Mouse (Mus musculus): ENCODE data around the gene Mthfd2l. TPM values are rescaled to one million over a fixed set of nuclear protein-coding genes. Genes with fewer than 3 reads are reported as not detected.

Mthfd2l gene
- polyA plus RNA-seq, 1 experiment from 2014 or later = 70.5 TPM

GRCm38 (mm10) chr5:90900688-90901087 lies 30.2 kb upstream of the Mthfd2l start:
- Histone ChIP-seq H3K9me3 (no peaks in the 10 kb centered on the region), H3K27me3 (peaks cover 4% of the 10 kb centered on the region; the same call in 1 of the 2 replicates), H3K4me3 (no peak overlapping the region), H3K4me2 (replicated peaks) (no peak overlapping the region), H3K9ac (replicated peaks) (no peak overlapping the region), H3K4me1 (peaks cover 17% of the 10 kb centered on the region), H3K36me3 (no peaks in the 10 kb centered on the region), H3K27ac (replicated peaks) (no peak overlapping the region)
- 63% methylated on average over 7 of the region's 7 CpGs for WGBS
- ATAC-seq (replicated peaks) = no peak

GRCm38 (mm10) chr5:90902380-90903260 lies 28.3 kb upstream of the Mthfd2l start:
- Histone ChIP-seq H3K27me3 (peaks cover 4% of the 10 kb centered on the region; the same call in 1 of the 2 replicates), H3K9me3 (no peaks in the 10 kb centered on the region), H3K4me1 (peaks cover 17% of the 10 kb centered on the region), H3K36me3 (no peaks in the 10 kb centered on the region), H3K27ac (replicated peaks) (no peak overlapping the region), H3K9ac (replicated peaks) (no peak overlapping the region), H3K4me3 (peak overlapping the region; percentile 32), H3K4me2 (replicated peaks) (peak overlapping the region; percentile 66)
- 12% methylated on average over 10 of the region's 10 CpGs for WGBS
- ATAC-seq (replicated peaks) = peak; percentile 47

- peak; percentile 70 for ATAC-seq (replicated peaks)
- H3K4me2 ChIP-seq (replicated peaks) = peak within 1 kb of the TSS; percentile 66
- 6% methylated on average over 22 of the region's 22 CpGs for WGBS
- H3K9me3 ChIP-seq = no peaks in the 10 kb centered on the region
- H3K36me3 ChIP-seq = no peaks in the 10 kb centered on the region
- H3K4me3 ChIP-seq = peak within 1 kb of the TSS; percentile 32
- H3K9ac ChIP-seq (replicated peaks) = no peak within 1 kb of the TSS; the same call in 1 of the 2 replicates
- H3K4me1 ChIP-seq = peaks cover 17% of the 10 kb centered on the region
- H3K27ac ChIP-seq (replicated peaks) = no peak within 1 kb of the TSS
- H3K27me3 ChIP-seq = peaks cover 4% of the 10 kb centered on the region; the same call in 1 of the 2 replicates
Observed at GRCm38 (mm10) chr5:90903339-90904020, 27.4 kb upstream of the Mthfd2l start, which contains the start of gene Cxcl2. Gene Cxcl2 (plus strand): TSS chr5:90903871.

GRCm38 (mm10) chr5:90908983-90909382 lies 21.9 kb upstream of the Mthfd2l start:
- no peak overlapping the region for H3K4me3 ChIP-seq
- peak; percentile 79; the same call in 1 of the 2 replicates for ATAC-seq (replicated peaks)
- no peak overlapping the region for H3K9ac ChIP-seq (replicated peaks)
- no peak overlapping the region for H3K4me2 ChIP-seq (replicated peaks)
- no peak overlapping the region for H3K27ac ChIP-seq (replicated peaks)
- no peaks in the 10 kb centered on the region for H3K9me3 ChIP-seq
- H3K27me3 ChIP-seq = no peaks in the 10 kb centered on the region
- no peaks in the 10 kb centered on the region for H3K4me1 ChIP-seq
- 1% methylated on average over 2 of the region's 2 CpGs for WGBS
- H3K36me3 ChIP-seq = no peaks in the 10 kb centered on the region

GRCm38 (mm10) chr5:90919495-90919894 lies 11.4 kb upstream of the Mthfd2l start:
- Histone ChIP-seq H3K36me3 (no peaks in the 10 kb centered on the region), H3K4me2 (replicated peaks) (no peak overlapping the region), H3K4me1 (no peaks in the 10 kb centered on the region), H3K4me3 (no peak overlapping the region), H3K27ac (replicated peaks) (no peak overlapping the region), H3K9me3 (no peaks in the 10 kb centered on the region), H3K27me3 (no peaks in the 10 kb centered on the region), H3K9ac (replicated peaks) (no peak overlapping the region)
- no peak for ATAC-seq (replicated peaks)
- WGBS = 75% methylated on average over 2 of the region's 2 CpGs

GRCm38 (mm10) chr5:90922958-90923357 lies 8.0 kb upstream of the Mthfd2l start:
- Histone ChIP-seq H3K9ac (replicated peaks) (no peak overlapping the region), H3K27ac (replicated peaks) (no peak overlapping the region), H3K4me3 (no peak overlapping the region), H3K4me2 (replicated peaks) (no peak overlapping the region), H3K27me3 (no peaks in the 10 kb centered on the region), H3K36me3 (no peaks in the 10 kb centered on the region), H3K9me3 (no peaks in the 10 kb centered on the region), H3K4me1 (no peaks in the 10 kb centered on the region)
- ATAC-seq (replicated peaks) = no peak
- WGBS = 92% methylated on average over 4 of the region's 4 CpGs

- Histone ChIP-seq H3K36me3 (no peaks in the 10 kb centered on the region), H3K4me3 (peak overlapping the region; percentile 75), H3K4me2 (replicated peaks) (peak overlapping the region; percentile 52), H3K9ac (replicated peaks) (peak overlapping the region; percentile 93), H3K9me3 (no peaks in the 10 kb centered on the region), H3K27ac (replicated peaks) (peak overlapping the region; percentile 98), H3K27me3 (no peaks in the 10 kb centered on the region), H3K4me1 (peaks cover 9% of the 10 kb centered on the region)
- WGBS = 52% methylated on average over 2 of the region's 2 CpGs
- ATAC-seq (replicated peaks) = peak; percentile 4; the same call in 1 of the 2 replicates
Observed at GRCm38 (mm10) chr5:90930546-90930945, 371 bp upstream of the Mthfd2l start.

GRCm38 (mm10) chr5:90931911-90932310 lies 994 bp downstream of the Mthfd2l start:
- Histone ChIP-seq H3K36me3 (0 out of 2 replicates have a peak, but pooled peaks cover 4% of the 10 kb centered on the region), H3K9ac (replicated peaks) (peak overlapping the region; percentile 93), H3K4me2 (replicated peaks) (peak overlapping the region; percentile 52), H3K27me3 (no peaks in the 10 kb centered on the region), H3K4me3 (peak overlapping the region; percentile 75), H3K27ac (replicated peaks) (peak overlapping the region; percentile 98), H3K9me3 (no peaks in the 10 kb centered on the region), H3K4me1 (peaks cover 9% of the 10 kb centered on the region)
- ATAC-seq (replicated peaks) = peak; percentile 51
- WGBS = 3% methylated on average over 6 of the region's 6 CpGs

- no peak for ATAC-seq (replicated peaks)
- H3K4me3 ChIP-seq = no peak overlapping the region
- H3K27ac ChIP-seq (replicated peaks) = no peak overlapping the region
- no peaks in the 10 kb centered on the region for H3K27me3 ChIP-seq
- no peaks in the 10 kb centered on the region for H3K9me3 ChIP-seq
- H3K9ac ChIP-seq (replicated peaks) = no peak overlapping the region
- 78% methylated on average over 2 of the region's 2 CpGs for WGBS
- no peak overlapping the region for H3K4me2 ChIP-seq (replicated peaks)
- peaks cover 9% of the 10 kb centered on the region for H3K4me1 ChIP-seq
- 0 out of 2 replicates have a peak, but pooled peaks cover 4% of the 10 kb centered on the region for H3K36me3 ChIP-seq
Observed at GRCm38 (mm10) chr5:90936706-90937105, 5.8 kb downstream of the Mthfd2l start.

GRCm38 (mm10) chr5:90945453-90945852 lies 14.5 kb downstream of the Mthfd2l start:
- Histone ChIP-seq H3K9ac (replicated peaks) (no peak overlapping the region), H3K27ac (replicated peaks) (no peak overlapping the region), H3K4me1 (no peaks in the 10 kb centered on the region), H3K27me3 (no peaks in the 10 kb centered on the region), H3K36me3 (no peaks in the 10 kb centered on the region), H3K4me3 (no peak overlapping the region), H3K4me2 (replicated peaks) (no peak overlapping the region), H3K9me3 (no peaks in the 10 kb centered on the region)
- WGBS = 91% methylated on average over 2 of the region's 2 CpGs
- no peak for ATAC-seq (replicated peaks)

GRCm38 (mm10) chr5:90949499-90949898 lies 18.6 kb downstream of the Mthfd2l start:
- H3K9ac ChIP-seq (replicated peaks) = no peak overlapping the region
- H3K4me3 ChIP-seq = no peak overlapping the region
- no peaks in the 10 kb centered on the region for H3K4me1 ChIP-seq
- H3K36me3 ChIP-seq = no peaks in the 10 kb centered on the region
- H3K27ac ChIP-seq (replicated peaks) = no peak overlapping the region
- no peak for ATAC-seq (replicated peaks)
- H3K9me3 ChIP-seq = no peaks in the 10 kb centered on the region
- WGBS = 89% methylated on average over 15 of the region's 15 CpGs
- no peaks in the 10 kb centered on the region for H3K27me3 ChIP-seq
- H3K4me2 ChIP-seq (replicated peaks) = no peak overlapping the region

GRCm38 (mm10) chr5:90951475-90951874 lies 20.6 kb downstream of the Mthfd2l start:
- no peak overlapping the region for H3K27ac ChIP-seq (replicated peaks)
- no peaks in the 10 kb centered on the region for H3K9me3 ChIP-seq
- H3K4me3 ChIP-seq = no peak overlapping the region
- no peaks in the 10 kb centered on the region for H3K27me3 ChIP-seq
- H3K4me2 ChIP-seq (replicated peaks) = no peak overlapping the region
- peak; percentile 87 for ATAC-seq (replicated peaks)
- no peaks in the 10 kb centered on the region for H3K4me1 ChIP-seq
- H3K36me3 ChIP-seq = no peaks in the 10 kb centered on the region
- WGBS = 24% methylated on average over 2 of the region's 2 CpGs
- no peak overlapping the region for H3K9ac ChIP-seq (replicated peaks)

All from forebrain, embryonic 15.5 days (tissue).